Mouse (Mus musculus): Measurements from ENCODE around the gene Arhgef15. TPM values are rescaled to one million over a fixed set of nuclear protein-coding genes. Genes with fewer than 3 reads are reported as not detected.
"Not testable (repeated sequence)": the region's sequence is repeated elsewhere in the genome, so short reads cannot be mapped to it uniquely, and the experiment has no call there.

The Arhgef15 gene
- polyA plus RNA-seq (2015; fragmentation: Nextera tagmentation; extraction: Ambion mirVana) = 6.3 and 7.2 TPM in 2 replicates

DNA sequence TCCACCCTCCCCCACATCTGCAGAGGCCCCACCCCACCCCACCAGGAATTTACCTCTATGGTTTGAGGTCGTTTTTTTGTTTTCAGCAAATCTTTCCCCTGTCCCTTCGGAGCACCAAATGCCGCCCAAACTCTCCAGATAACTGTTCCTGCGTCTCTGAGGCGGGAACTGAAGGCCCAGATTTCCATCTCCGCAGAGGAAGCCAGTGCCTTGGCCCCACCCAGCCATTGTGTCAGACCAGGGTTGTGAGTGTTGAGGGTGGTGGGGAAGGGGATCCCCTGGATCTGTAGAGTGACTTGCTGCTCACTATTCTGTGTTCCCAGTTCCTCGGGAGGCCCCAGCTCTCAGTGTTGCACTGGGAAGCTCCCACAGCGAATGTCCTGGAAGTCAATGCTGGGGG, at the start of gene Arhgef15:
TSS of gene Arhgef15 (minus strand) at position 173 of the 400 bp plus-strand sequence.
- no peak within 1 kb of the TSS for H3K9ac ChIP-seq
- 47% methylated on average over 8 of the region's 8 CpGs for WGBS
- H3K27ac ChIP-seq = peak within 1 kb of the TSS; percentile 15; the same call in 1 of the 2 replicates
- H3K4me3 ChIP-seq = peak within 1 kb of the TSS; percentile 9; the same call in 1 of the 2 replicates
- H3K36me3 ChIP-seq = no peaks in the 10 kb centered on the region
- H3K4me2 ChIP-seq (replicated peaks) = peak within 1 kb of the TSS; percentile 35
- peaks cover 22% of the 10 kb centered on the region for H3K4me1 ChIP-seq
- H3K27me3 ChIP-seq = peaks cover 50% of the 10 kb centered on the region
- ATAC-seq (ENCODE audit: low FRiP score, low read depth) = no peak
- no peaks in the 10 kb centered on the region for H3K9me3 ChIP-seq

DNA sequence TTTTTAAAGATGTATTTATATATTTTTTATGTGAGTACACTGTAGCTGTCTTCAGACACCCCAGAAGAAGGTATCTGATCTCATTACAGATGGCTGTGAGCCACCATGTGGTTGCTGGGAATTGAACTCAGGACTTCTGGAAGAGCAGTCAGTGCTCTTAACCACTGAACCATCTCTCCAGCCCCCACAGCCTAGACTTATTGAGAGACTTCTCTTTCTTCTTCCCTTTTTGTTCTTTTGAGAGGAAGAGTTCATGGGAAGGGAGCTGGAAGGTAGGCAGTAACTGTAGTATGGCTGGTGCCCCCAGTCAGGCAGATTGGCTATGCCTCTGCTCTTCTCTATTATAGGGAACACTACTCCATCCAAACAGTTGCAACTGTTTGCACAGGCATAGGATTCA, 49.3 kb upstream of the Arhgef15 start:
- not testable (repeated sequence) for ATAC-seq (ENCODE audit: low FRiP score, low read depth); H3K4me2 ChIP-seq (replicated peaks); H3K9me3 ChIP-seq; H3K9ac ChIP-seq; H3K27ac ChIP-seq; H3K4me3 ChIP-seq; H3K27me3 ChIP-seq
- Histone ChIP-seq H3K36me3 (peaks cover 20% of the 10 kb centered on the region), H3K4me1 (peaks cover 17% of the 10 kb centered on the region)

DNA sequence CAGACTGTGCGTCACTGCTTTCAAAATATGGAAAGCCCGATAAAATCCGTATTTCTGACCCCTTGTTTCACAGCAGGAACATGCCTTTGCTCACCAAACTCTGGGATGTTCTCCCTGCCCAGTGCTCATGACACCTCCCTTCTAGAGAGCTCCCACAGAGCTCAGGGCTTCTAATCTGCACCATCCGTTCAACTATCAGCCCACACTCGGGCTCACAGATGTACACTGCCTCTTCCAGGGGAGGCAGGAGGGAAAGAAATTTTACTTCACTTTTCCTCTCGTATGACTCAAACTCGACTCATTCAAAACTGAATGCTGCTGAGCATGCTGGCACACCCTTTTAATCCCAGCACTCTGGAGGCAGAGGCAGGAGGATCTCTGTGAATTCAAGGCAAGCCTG, 47.9 kb upstream of the Arhgef15 start:
- H3K36me3 ChIP-seq = peaks cover 34% of the 10 kb centered on the region
- H3K4me3 ChIP-seq = no peak overlapping the region
- no peaks in the 10 kb centered on the region for H3K27me3 ChIP-seq
- no peak for ATAC-seq (ENCODE audit: low FRiP score, low read depth)
- H3K9me3 ChIP-seq = no peaks in the 10 kb centered on the region
- peaks cover 11% of the 10 kb centered on the region for H3K4me1 ChIP-seq
- H3K9ac ChIP-seq = no peak overlapping the region
- no peak overlapping the region for H3K27ac ChIP-seq
- WGBS = 87% methylated on average over 7 of the region's 7 CpGs
- no peak overlapping the region for H3K4me2 ChIP-seq (replicated peaks)

DNA sequence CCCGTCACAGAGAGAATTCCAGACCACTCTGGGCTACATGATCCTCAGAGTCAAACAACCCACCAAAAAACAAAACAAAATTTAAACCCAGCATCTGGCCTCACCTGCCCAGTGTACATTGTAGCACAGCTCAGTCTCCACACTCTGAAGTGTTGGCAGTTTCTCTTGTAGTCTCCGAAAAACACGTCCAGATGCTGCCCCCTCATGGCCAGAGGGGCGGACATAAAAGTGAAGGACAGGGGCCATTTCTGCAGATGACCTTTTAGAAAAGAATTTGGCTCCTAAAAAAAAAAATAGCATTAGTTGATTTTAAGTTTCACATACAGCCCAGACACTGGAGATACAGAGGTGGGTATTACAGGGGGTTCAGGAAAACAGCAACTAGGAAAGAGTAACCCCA, 46.3 kb upstream of the Arhgef15 start:
- no peak overlapping the region for H3K9ac ChIP-seq
- peaks cover 50% of the 10 kb centered on the region for H3K36me3 ChIP-seq
- H3K27me3 ChIP-seq = no peaks in the 10 kb centered on the region
- WGBS = 57% methylated on average over 4 of the region's 4 CpGs
- peaks cover 11% of the 10 kb centered on the region for H3K4me1 ChIP-seq
- ATAC-seq (ENCODE audit: low FRiP score, low read depth) = no peak
- no peaks in the 10 kb centered on the region for H3K9me3 ChIP-seq
- H3K4me3 ChIP-seq = no peak overlapping the region
- no peak overlapping the region for H3K4me2 ChIP-seq (replicated peaks)
- H3K27ac ChIP-seq = no peak overlapping the region

DNA sequence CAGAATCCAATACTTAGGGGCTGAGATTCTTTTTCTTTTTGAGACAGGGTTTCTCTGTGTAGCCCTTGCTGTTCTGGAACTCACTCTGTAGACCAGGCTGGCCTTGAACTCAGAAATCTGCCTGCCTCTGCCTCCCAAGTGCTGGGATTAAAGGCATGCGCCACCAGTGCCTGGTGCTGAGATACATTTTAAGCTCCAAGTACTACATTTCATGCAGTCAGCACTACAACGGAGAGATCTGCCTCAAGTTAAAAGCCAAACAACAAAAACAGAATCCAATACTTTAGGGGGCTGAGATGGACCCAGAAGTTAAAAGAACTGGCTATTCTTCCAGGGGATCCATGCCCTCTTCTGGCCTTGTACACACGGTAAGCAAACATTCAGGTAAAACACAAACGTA, 45.5 kb upstream of the Arhgef15 start:
- H3K27ac ChIP-seq; H3K4me3 ChIP-seq; H3K9me3 ChIP-seq; H3K4me2 ChIP-seq (replicated peaks); H3K4me1 ChIP-seq; ATAC-seq (ENCODE audit: low FRiP score, low read depth); H3K27me3 ChIP-seq: not testable (repeated sequence)
- 94% methylated on average over 4 of the region's 4 CpGs for WGBS
- H3K36me3 ChIP-seq = peaks cover 58% of the 10 kb centered on the region
- H3K9ac ChIP-seq = 0 out of 2 replicates have a peak overlapping the region, but pooled peaks have one; percentile 19

DNA sequence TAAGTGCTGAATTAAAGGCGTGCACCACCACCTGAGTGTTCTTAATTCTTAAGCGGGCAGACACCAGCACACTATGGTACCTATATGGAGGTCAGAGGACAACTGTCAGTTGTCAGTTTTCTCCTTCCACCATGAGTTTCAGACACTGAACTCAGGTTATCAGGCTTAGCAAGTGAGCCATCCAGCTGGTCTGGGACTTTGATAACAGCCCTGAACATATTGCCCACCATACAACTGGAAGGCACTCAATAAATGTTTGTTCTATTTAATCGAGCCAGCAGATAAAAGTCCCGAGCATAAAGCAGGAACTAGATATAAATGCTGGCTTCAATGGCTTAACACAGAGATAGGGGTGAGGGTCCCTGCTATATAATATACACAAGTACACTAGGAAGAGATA, 39.8 kb upstream of the Arhgef15 start:
- Histone ChIP-seq H3K4me2 (replicated peaks) (no peak overlapping the region), H3K27me3 (no peaks in the 10 kb centered on the region), H3K27ac (no peak overlapping the region), H3K4me3 (no peak overlapping the region), H3K4me1 (no peaks in the 10 kb centered on the region), H3K9me3 (no peaks in the 10 kb centered on the region), H3K9ac (no peak overlapping the region), H3K36me3 (peaks cover 97% of the 10 kb centered on the region)
- 95% methylated on average over 4 of the region's 4 CpGs for WGBS
- no peak for ATAC-seq (ENCODE audit: low FRiP score, low read depth)

DNA sequence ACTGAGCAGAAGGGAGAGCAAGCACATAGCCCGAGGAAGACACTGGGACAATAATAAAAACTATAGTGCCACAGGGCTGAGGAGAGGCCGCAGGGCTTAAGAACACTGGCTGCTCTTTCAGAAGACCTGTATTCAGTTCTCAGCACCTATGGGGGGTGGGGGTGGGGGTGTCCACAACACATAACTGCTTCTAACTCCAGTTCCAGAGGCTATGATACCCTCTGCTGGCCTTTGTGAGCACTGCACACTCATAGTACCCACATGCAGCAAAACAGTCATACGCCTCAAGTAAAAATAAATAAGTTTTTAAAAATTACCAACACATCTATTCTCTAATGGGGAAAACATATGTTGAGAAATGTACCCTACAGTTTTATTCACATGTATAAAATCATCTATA, 37.1 kb upstream of the Arhgef15 start:
- H3K4me3 ChIP-seq = no peak overlapping the region
- H3K27me3 ChIP-seq = no peaks in the 10 kb centered on the region
- H3K4me2 ChIP-seq (replicated peaks) = no peak overlapping the region
- peaks cover 97% of the 10 kb centered on the region for H3K36me3 ChIP-seq
- no peaks in the 10 kb centered on the region for H3K9me3 ChIP-seq
- 95% methylated on average over 3 of the region's 3 CpGs for WGBS
- no peak overlapping the region for H3K27ac ChIP-seq
- no peaks in the 10 kb centered on the region for H3K4me1 ChIP-seq
- ATAC-seq (ENCODE audit: low FRiP score, low read depth) = no peak
- no peak overlapping the region for H3K9ac ChIP-seq

DNA sequence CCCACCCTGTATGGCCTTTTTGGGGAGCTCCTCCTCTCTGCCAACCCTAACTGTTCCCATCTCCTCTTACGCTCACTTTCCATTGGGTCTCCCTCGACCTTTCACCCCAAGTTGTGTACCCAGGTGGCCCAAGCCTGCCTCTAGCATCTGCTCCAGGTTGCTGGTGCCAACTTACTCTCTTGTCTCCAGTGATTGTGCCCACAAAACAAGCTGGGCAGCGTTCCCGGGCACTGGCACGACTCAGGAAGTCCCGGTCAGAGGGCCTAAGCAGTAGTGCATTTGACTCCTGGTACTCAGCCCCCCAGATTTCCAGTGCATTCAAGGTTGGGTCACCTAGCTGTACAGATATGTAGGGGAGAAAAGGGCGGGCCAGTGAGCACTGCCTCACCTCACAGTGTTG, 35.8 kb upstream of the Arhgef15 start:
- Histone ChIP-seq H3K9me3 (no peaks in the 10 kb centered on the region), H3K4me3 (no peak overlapping the region), H3K27me3 (no peaks in the 10 kb centered on the region), H3K4me1 (no peaks in the 10 kb centered on the region), H3K36me3 (peaks cover 97% of the 10 kb centered on the region), H3K9ac (no peak overlapping the region), H3K4me2 (replicated peaks) (no peak overlapping the region), H3K27ac (no peak overlapping the region)
- WGBS = 94% methylated on average over 7 of the region's 7 CpGs
- ATAC-seq (ENCODE audit: low FRiP score, low read depth) = no peak

DNA sequence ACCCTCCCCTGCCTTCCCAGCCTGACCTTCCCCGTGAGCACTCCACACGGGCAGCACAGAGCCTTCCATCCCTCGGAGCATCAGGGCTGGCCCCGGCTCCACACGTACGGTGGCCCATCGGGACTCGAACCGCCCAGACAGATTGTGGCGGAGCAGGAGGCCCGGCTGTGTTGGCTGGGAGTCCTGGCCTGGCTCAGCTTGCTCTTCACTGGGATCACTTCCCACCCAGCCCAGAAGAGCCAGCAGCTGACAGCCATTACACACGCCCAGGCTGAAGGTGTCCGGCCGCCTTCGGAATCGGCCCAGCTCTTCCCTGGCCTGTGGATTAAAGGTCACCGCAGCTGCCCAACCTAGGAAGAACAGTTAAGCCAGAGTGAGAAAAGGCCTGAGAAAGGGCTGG, 31.1 kb upstream of the Arhgef15 start:
- 93% methylated on average over 17 of the region's 17 CpGs for WGBS
- Histone ChIP-seq H3K4me3 (no peak overlapping the region), H3K9ac (no peak overlapping the region), H3K4me2 (replicated peaks) (no peak overlapping the region), H3K9me3 (no peaks in the 10 kb centered on the region), H3K4me1 (no peaks in the 10 kb centered on the region), H3K36me3 (peaks cover 74% of the 10 kb centered on the region), H3K27ac (no peak overlapping the region), H3K27me3 (no peaks in the 10 kb centered on the region)
- no peak for ATAC-seq (ENCODE audit: low FRiP score, low read depth)

DNA sequence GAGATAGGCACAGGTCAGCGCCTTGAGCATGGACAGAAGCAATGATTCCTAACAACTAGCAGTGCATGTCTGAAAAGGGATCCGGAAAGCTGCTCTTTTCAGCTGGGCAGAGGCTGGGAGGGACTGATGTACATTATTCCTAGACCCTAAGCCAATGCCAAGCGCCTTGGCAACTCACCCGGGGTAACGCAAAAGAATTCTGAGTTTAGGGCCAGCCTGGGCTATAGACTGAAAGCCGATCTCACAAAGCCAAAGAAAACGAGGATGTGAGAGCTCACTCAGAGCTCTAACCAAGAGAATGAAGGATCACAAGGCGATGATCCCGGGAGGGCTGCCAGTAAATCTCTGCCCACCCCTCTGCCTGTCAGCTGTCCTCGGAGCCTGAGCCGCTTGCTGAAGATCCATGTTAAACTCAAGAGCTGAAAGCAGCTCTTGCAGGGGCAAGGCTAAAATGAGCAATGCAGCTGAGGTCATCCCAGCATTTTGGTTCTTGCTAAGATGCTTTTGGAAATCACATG, 30.1 kb upstream of the Arhgef15 start:
- no peak for ATAC-seq (ENCODE audit: low FRiP score, low read depth)
- 88% methylated on average over 11 of the region's 11 CpGs for WGBS

DNA sequence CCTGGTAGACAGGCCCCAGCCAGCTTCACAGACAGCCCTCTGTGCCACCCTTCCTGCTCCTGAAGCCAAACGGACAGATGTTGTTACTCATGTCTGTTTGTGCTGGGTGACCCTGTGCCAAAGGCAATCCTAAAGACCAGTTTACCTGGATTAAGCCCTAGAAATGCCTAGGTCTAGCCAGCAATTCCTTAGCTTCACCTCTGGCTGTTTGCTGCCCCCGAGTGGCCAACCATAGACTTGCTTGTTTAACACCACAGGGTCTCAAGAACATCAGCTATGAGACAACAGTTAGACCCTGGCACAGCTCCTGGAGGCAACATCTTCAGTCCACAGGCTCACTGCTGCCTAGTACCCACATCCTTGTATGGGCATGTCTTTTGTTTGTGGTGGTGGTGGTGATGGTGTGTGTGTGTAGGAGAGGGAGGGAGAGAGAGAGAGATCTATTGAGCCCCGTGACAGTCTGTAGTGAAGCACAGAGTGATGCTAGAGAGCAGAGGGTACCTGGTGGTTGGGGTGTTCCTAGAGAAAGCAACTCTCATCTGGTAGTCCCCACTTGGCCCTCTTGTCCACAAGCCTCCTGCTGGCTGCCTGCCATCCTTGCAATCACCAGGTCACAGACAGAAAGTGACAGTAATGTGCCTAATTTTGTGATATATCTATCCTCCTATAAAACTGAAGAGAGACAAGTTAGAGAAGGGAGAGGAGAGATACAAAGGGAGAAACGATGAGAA, 25.5 kb upstream of the Arhgef15 start:
- H3K9ac ChIP-seq = no peak overlapping the region
- H3K36me3 ChIP-seq = peaks cover 20% of the 10 kb centered on the region
- H3K4me3 ChIP-seq = no peak overlapping the region
- H3K9me3 ChIP-seq = no peaks in the 10 kb centered on the region
- WGBS = 31% methylated on average over 4 of the region's 4 CpGs
- H3K4me2 ChIP-seq (replicated peaks) = no peak overlapping the region
- H3K27me3 ChIP-seq = no peaks in the 10 kb centered on the region
- ATAC-seq (ENCODE audit: low FRiP score, low read depth) = no peak
- no peaks in the 10 kb centered on the region for H3K4me1 ChIP-seq
- no peak overlapping the region for H3K27ac ChIP-seq

More for the DNA sequence above, 30.1 kb upstream of the Arhgef15 start:
- H3K4me3 ChIP-seq = no peak overlapping the region
- no peak overlapping the region for H3K4me2 ChIP-seq (replicated peaks)
- peaks cover 65% of the 10 kb centered on the region for H3K36me3 ChIP-seq
- no peak overlapping the region for H3K27ac ChIP-seq
- no peaks in the 10 kb centered on the region for H3K9me3 ChIP-seq
- no peaks in the 10 kb centered on the region for H3K4me1 ChIP-seq
- no peak overlapping the region for H3K9ac ChIP-seq
- no peaks in the 10 kb centered on the region for H3K27me3 ChIP-seq

DNA sequence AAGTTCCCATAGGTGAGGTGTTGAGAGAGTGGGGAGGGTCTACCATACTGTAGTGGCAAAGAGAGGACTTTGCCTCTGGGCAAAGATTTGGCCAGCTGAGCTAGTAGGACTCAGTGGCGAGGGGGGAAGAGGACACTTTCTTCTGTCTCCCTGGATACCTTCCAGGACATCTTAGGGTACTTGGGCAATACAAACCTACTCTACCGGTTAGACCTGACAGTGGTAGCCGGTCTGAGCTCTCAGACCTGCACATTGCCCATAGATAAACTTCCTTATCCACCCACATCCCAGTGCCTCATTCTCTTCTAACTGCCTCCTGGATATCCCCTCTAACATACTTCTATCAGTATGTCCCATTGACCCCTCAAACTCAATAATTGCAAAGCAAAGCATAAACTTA, 23.6 kb upstream of the Arhgef15 start:
- ATAC-seq (ENCODE audit: low FRiP score, low read depth) = no peak
- Histone ChIP-seq H3K4me3 (no peak overlapping the region), H3K9ac (no peak overlapping the region), H3K27ac (no peak overlapping the region), H3K36me3 (peaks cover 4% of the 10 kb centered on the region; the same call in 1 of the 2 replicates), H3K4me1 (no peaks in the 10 kb centered on the region), H3K4me2 (replicated peaks) (no peak overlapping the region), H3K9me3 (no peaks in the 10 kb centered on the region), H3K27me3 (no peaks in the 10 kb centered on the region)
- 74% methylated on average over 3 of the region's 3 CpGs for WGBS

DNA sequence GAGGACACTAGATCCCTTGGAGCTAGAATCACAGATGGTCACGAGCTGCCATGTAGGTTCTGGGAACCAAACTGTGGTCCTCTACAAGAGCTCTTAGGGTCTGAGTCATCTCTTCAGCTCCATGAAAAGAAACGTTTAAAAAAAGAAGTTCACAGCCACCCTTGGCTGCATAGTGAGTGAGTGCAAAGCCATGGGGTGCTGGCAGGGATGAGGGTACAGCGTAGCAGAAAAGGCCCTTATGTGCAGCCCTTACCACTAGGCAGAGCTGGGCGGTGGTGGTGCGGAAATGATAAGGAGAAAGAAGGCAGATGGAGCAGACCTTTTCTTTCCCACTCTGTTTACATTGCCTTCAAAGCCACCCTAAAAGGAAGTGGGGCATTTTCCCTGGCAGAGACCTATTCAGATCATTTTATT, 22.0 kb upstream of the Arhgef15 start:
- no peaks in the 10 kb centered on the region for H3K27me3 ChIP-seq
- no peak overlapping the region for H3K27ac ChIP-seq
- no peaks in the 10 kb centered on the region for H3K9me3 ChIP-seq
- H3K4me1 ChIP-seq = no peaks in the 10 kb centered on the region
- no peak overlapping the region for H3K4me3 ChIP-seq
- H3K9ac ChIP-seq = no peak overlapping the region
- no peak for ATAC-seq (ENCODE audit: low FRiP score, low read depth)
- no peaks in the 10 kb centered on the region for H3K36me3 ChIP-seq
- 62% methylated on average over 5 of the region's 5 CpGs for WGBS
- no peak overlapping the region for H3K4me2 ChIP-seq (replicated peaks)

Data from limb, embryonic 13.5 days (tissue).